Mouse (Mus musculus) heart, embryonic 14.5 days (tissue): Measurements from ENCODE around the gene Spns3. TPM values are rescaled to one million over a fixed set of nuclear protein-coding genes. Genes with fewer than 3 reads are reported as not detected.
A peak's percentile ranks its signal among the peaks of the same experiment; 100 is the strongest.

ENCODE experiments used
- ATAC-seq: fragments of 200-750 bp; cut with Nextera tagmentation; 2 replicates; pipeline ENCODE4 v1.8.0; 2017; ENCODE audit warnings: low read depth, moderate TSS enrichment; ENCODE audit not compliant: insufficient number of reproducible peaks, insufficient read depth, low FRiP score
- H3K27ac ChIP-seq, 2 experiments: fragments of 200-500 bp in 1 of 2; fragments of 300-500 bp in 1 of 2; sonication (generic) in 1 of 2; replicated peaks in 1 of 2; 2 replicates each; pipeline ENCODE4 v1.5.1; 2012 to 2014; ENCODE audit warnings: low read depth in 2 of 2, low read length in 2 of 2, control low read depth in 1 of 2, mild to moderate bottlenecking in 1 of 2, mixed read lengths in 1 of 2; ENCODE audit not compliant: control insufficient read depth in 1 of 2, insufficient read depth in 1 of 2
- H3K27me3 ChIP-seq: fragments of 300-500 bp; sonication (generic); 2 replicates; pipeline ENCODE4 v1.6.1; 2014; ENCODE audit warnings: mild to moderate bottlenecking, low read length, control low read depth; ENCODE audit not compliant: control insufficient read depth, insufficient read depth
- H3K36me3 ChIP-seq: fragments of 300-500 bp; sonication (generic); 2 replicates; pipeline ENCODE4 v1.6.1; 2014; ENCODE audit warnings: mild to moderate bottlenecking, control low read depth, low read length, mixed read lengths; ENCODE audit not compliant: control insufficient read depth, insufficient read depth
- H3K4me1 ChIP-seq, 2 experiments: fragments of 200-500 bp in 1 of 2; fragments of 300-500 bp in 1 of 2; sonication (generic) in 1 of 2; 2 replicates each; pipeline ENCODE4 v1.6.1; 2012 to 2014; ENCODE audit warnings: low read length in 2 of 2, control low read depth in 1 of 2, mixed read lengths in 1 of 2; ENCODE audit not compliant: control insufficient read depth in 2 of 2, insufficient read depth in 2 of 2
- H3K4me2 ChIP-seq: fragments of 300-500 bp; sonication (generic); 2 replicates; pipeline ENCODE4 v1.6.1; 2014; ENCODE audit warnings: mild to moderate bottlenecking, low read length
- H3K4me3 ChIP-seq, 2 experiments: fragments of 200-500 bp in 1 of 2; fragments of 300-500 bp in 1 of 2; sonication (generic) in 1 of 2; 2 replicates each; pipeline ENCODE4 v1.5.1; 2012 to 2014; ENCODE audit warnings: low read length in 2 of 2, mild to moderate bottlenecking in 2 of 2, control low read depth in 1 of 2, low read depth in 1 of 2, moderate library complexity in 1 of 2; ENCODE audit not compliant: control insufficient read depth in 1 of 2, insufficient read depth in 1 of 2
- H3K9ac ChIP-seq: fragments of 300-500 bp; sonication (generic); 2 replicates; pipeline ENCODE4 v1.6.1; 2014; ENCODE audit warnings: mild to moderate bottlenecking, low read length
- H3K9me3 ChIP-seq: fragments of 300-500 bp; sonication (generic); 2 replicates; pipeline ENCODE4 v1.6.1; 2016; ENCODE audit warnings: low read length, control low read depth; ENCODE audit not compliant: control insufficient read depth
- WGBS: fragments of 180-500 bp; shearing (Covaris S2); extraction: QIAGEN DNeasy Blood & Tissue Kit; methylation state at CpG from one replicate; pipeline ENCODE4 v1.1.7; 2014; 5-methylcytosine and 5-hydroxymethylcytosine counted together
- polyA plus RNA-seq: library from polyadenylated mRNA; unstranded; fragments of >200 nt; fragmentation: Nextera tagmentation; extraction: Ambion mirVana; gene quantifications from 2 replicates; pipeline ENCODE4 v1.2.1, GENCODE M21; 2014

Spns3 gene
- polyA plus RNA-seq, 1 experiment from 2014 or later: 0.09 TPM

- 36% methylated on average over 4 of the region's 4 CpGs for WGBS
- ATAC-seq: no peak
Observed at GRCm38 (mm10) chr11:72481952-72482351, 68.4 kb downstream of the Spns3 start.

GRCm38 (mm10) chr11:72481313-72481712 is 69.0 kb downstream of the Spns3 start:
- WGBS: 74% methylated on average over 5 of the region's 5 CpGs
- Histone ChIP-seq H3K9me3 (no peaks in the 10 kb centered on the region), H3K9ac (no peak overlapping the region), H3K36me3 (no peaks in the 10 kb centered on the region), H3K27ac (no peak overlapping the region), H3K4me2 (no peak overlapping the region), H3K4me3 (no peak overlapping the region), H3K27me3 (no peaks in the 10 kb centered on the region), H3K4me1 (peaks cover 15 to 16% of the 10 kb centered on the region in 2 experiments)
- no peak for ATAC-seq

More at GRCm38 (mm10) chr11:72481952-72482351, 68.4 kb downstream of the Spns3 start:
- Histone ChIP-seq H3K4me1 (peaks cover 15 to 16% of the 10 kb centered on the region in 2 experiments; a peak in 3 of 4 replicates), H3K36me3 (no peaks in the 10 kb centered on the region), H3K9me3 (no peaks in the 10 kb centered on the region), H3K9ac (no peak overlapping the region), H3K27ac (no peak overlapping the region), H3K4me2 (no peak overlapping the region), H3K27me3 (0 out of 2 replicates have a peak, but pooled peaks cover under 1% of the 10 kb centered on the region), H3K4me3 (no peak overlapping the region)

DNA sequence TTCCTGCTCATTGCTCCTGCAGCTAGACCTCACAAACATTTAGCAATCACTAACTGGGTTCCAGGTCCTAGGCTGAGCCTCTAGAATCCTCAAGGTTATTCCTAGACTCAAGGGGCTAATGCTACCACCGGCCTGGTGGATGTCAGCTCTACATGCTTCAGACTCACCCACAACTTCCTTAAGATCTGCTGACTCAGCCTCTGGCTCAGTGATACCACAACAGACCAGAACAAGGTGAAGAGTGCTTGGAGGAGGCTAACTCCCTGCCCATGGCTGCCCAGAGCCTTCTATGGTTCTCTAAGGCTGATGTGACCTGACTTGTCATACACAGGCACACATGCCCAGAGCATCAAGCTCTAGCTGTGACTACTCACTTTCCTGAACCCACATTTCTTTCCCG is 70.8 kb downstream of the Spns3 start:
- WGBS: 60% methylated on average over 2 of the region's 2 CpGs
- no peak for ATAC-seq
- peaks cover 15 to 20% of the 10 kb centered on the region in 2 experiments for H3K4me1 ChIP-seq
- H3K27me3 ChIP-seq: no peaks in the 10 kb centered on the region
- H3K9ac ChIP-seq: no peak overlapping the region
- no peak overlapping the region for H3K4me3 ChIP-seq
- H3K27ac ChIP-seq: no peak overlapping the region
- H3K9me3 ChIP-seq: no peaks in the 10 kb centered on the region
- H3K36me3 ChIP-seq: no peaks in the 10 kb centered on the region
- H3K4me2 ChIP-seq: no peak overlapping the region

DNA sequence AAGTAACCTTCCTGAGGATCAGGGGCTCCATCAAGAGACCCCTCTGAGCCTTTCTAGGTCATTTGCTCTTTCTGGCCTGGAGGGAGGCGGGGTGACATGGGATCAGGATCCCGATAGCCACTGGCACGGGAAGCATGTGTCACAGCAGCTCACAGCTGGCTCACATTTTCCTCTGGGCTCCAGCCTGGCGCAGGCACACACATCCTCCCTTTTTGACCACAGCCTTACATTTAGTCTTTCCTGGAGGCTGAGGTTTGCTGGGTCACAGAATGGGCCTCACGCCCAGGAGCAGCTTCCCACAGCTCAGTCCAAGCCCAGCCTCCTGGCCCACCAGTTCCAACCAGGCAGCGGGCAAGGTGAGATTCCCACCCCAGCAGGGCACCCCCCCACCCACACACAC is 72.1 kb downstream of the Spns3 start:
- H3K4me2 ChIP-seq: no peak overlapping the region
- H3K4me3 ChIP-seq: no peak overlapping the region
- ATAC-seq: peak; percentile 15; the same call in 1 of the 2 replicates
- peaks cover 15 to 20% of the 10 kb centered on the region in 2 experiments for H3K4me1 ChIP-seq
- WGBS: 55% methylated on average over 6 of the region's 6 CpGs
- H3K27me3 ChIP-seq: no peaks in the 10 kb centered on the region
- no peak overlapping the region for H3K9ac ChIP-seq
- no peaks in the 10 kb centered on the region for H3K9me3 ChIP-seq
- H3K36me3 ChIP-seq: no peaks in the 10 kb centered on the region
- H3K27ac ChIP-seq: peak overlapping the region; percentile 9 to 66

DNA sequence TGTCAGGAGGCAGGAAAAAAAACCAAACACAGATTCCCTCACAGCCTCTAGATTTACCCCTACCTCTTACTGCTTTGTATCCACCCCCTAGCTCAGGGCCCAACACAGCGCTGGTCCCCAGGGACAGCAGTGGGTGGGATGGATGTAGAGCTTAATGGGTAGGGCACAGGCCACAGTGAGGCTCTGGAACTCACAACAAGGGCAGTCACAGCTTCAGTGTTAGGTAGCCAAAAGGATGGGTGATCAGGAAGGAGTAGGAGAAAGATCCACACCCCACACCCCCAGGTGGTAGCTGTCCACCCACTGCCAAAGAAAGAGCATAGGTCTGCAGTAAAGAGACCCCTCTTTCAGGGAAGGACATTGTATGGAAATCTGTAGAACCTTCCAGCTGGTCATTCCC is 72.7 kb downstream of the Spns3 start:
- ATAC-seq: no peak
- Histone ChIP-seq H3K4me1 (peaks cover 13 to 20% of the 10 kb centered on the region in 2 experiments), H3K4me2 (no peak overlapping the region), H3K4me3 (no peak overlapping the region), H3K36me3 (no peaks in the 10 kb centered on the region), H3K9me3 (no peaks in the 10 kb centered on the region), H3K9ac (no peak overlapping the region), H3K27ac (peak overlapping the region; percentile 9 to 66; a peak in 3 of 4 replicates), H3K27me3 (no peaks in the 10 kb centered on the region)
- WGBS: 89% methylated on average over 1 of the region's 1 CpGs

DNA sequence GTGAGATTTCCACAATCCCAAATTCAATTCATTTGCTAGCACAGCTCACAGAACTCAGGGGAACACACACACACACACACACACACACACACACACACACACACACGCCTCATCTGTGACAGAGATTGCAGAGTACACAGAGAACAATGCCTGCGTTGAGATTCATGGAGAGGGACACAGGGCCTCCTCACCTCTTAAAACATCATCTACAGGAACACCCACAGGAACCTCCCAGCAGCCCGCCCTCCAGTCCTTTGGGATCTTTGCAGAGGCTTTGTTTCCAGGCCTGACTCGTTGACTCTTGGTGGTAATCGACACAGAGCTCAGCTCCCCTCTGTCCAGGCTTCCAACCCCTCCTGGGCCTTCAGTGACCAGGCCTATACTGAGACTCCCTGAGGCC is 73.1 kb downstream of the Spns3 start:
- no peaks in the 10 kb centered on the region for H3K27me3 ChIP-seq
- ATAC-seq: no peak
- H3K36me3 ChIP-seq: no peaks in the 10 kb centered on the region
- WGBS: 37% methylated on average over 5 of the region's 5 CpGs
- H3K4me3 ChIP-seq: no peak overlapping the region
- no peak overlapping the region for H3K9ac ChIP-seq
- H3K27ac ChIP-seq: peak overlapping the region in 1 of 2 experiments; percentile 66; a peak in 2 of 4 replicates
- no peaks in the 10 kb centered on the region for H3K9me3 ChIP-seq
- peaks cover 11 to 17% of the 10 kb centered on the region in 2 experiments for H3K4me1 ChIP-seq
- H3K4me2 ChIP-seq: no peak overlapping the region

- H3K9ac ChIP-seq: no peak overlapping the region
- H3K4me2 ChIP-seq: no peak overlapping the region
- H3K27ac ChIP-seq: no peak overlapping the region
- no peak for ATAC-seq
- H3K4me1 ChIP-seq: peaks cover 7 to 13% of the 10 kb centered on the region in 2 experiments; a peak in 3 of 4 replicates
- H3K27me3 ChIP-seq: no peaks in the 10 kb centered on the region
- 88% methylated on average over 7 of the region's 7 CpGs for WGBS
- H3K9me3 ChIP-seq: no peaks in the 10 kb centered on the region
- no peak overlapping the region for H3K4me3 ChIP-seq
- no peaks in the 10 kb centered on the region for H3K36me3 ChIP-seq
Observed at GRCm38 (mm10) chr11:72476074-72476625, 74.2 kb downstream of the Spns3 start.

DNA sequence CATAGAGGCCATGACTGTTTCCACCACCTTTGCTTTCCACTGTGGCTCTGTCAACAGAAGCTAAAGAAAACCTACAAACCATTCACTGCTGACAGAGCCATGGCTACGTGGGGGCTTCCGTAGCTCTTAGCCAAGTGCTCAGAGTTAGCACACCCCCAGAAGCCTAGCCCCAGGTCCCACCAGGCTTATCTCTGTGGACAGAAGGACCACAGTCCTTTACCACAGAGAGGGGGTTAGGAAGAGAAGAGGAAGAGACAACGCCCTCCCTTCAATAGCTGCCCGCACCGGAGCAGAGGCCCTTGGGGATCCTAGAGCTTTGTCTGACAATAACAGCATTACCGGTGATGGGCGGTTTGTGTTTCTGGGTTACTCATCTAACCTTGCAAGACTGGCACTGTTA is 74.9 kb downstream of the Spns3 start:
- 62% methylated on average over 7 of the region's 7 CpGs for WGBS
- no peak overlapping the region for H3K4me2 ChIP-seq
- H3K27ac ChIP-seq: no peak overlapping the region; a peak in 1 of 4 replicates
- H3K4me3 ChIP-seq: no peak overlapping the region
- H3K9me3 ChIP-seq: no peaks in the 10 kb centered on the region
- no peaks in the 10 kb centered on the region for H3K27me3 ChIP-seq
- ATAC-seq: no peak
- no peaks in the 10 kb centered on the region for H3K36me3 ChIP-seq
- peaks cover 7 to 15% of the 10 kb centered on the region in 2 experiments; a peak in 3 of 4 replicates for H3K4me1 ChIP-seq
- H3K9ac ChIP-seq: no peak overlapping the region
